Mouse (Mus musculus): ENCODE results near the gene Ifnar1.
"Not testable (repeated sequence)": the region's sequence is repeated elsewhere in the genome, so short reads cannot be mapped to it uniquely, and the experiment has no call there.

Ifnar1 gene

GRCm38 (mm10) chr16:91504701-91505100, 19.7 kb downstream of the Ifnar1 start:
- peak; percentile 65; the same call in 1 of the 2 replicates for ATAC-seq (ENCODE audit: low TSS enrichment)

GRCm38 (mm10) chr16:91505116-91505601, 20.1 kb downstream of the Ifnar1 start:
- peak; percentile 70 for ATAC-seq (ENCODE audit: low TSS enrichment)

- no peak for ATAC-seq (ENCODE audit: low TSS enrichment)
Observed at GRCm38 (mm10) chr16:91506396-91506795, 21.4 kb downstream of the Ifnar1 start.

- ATAC-seq (ENCODE audit: low TSS enrichment) = peak; percentile 83
Observed at GRCm38 (mm10) chr16:91512161-91512787, 27.2 kb downstream of the Ifnar1 start.

- ATAC-seq (ENCODE audit: low TSS enrichment) = no peak
Observed at GRCm38 (mm10) chr16:91513099-91513498, 28.1 kb downstream of the Ifnar1 start.

GRCm38 (mm10) chr16:91517020-91517419, 32.0 kb downstream of the Ifnar1 start:
- ATAC-seq (ENCODE audit: low TSS enrichment) = no peak

GRCm38 (mm10) chr16:91522040-91522439, 37.0 kb downstream of the Ifnar1 start:
- ATAC-seq (ENCODE audit: low TSS enrichment) = no peak

- ATAC-seq (ENCODE audit: low TSS enrichment) = no peak
Observed at GRCm38 (mm10) chr16:91522479-91523309, 37.7 kb downstream of the Ifnar1 start.

GRCm38 (mm10) chr16:91524206-91524605, 39.2 kb downstream of the Ifnar1 start:
- ATAC-seq (ENCODE audit: low TSS enrichment) = no peak

- ATAC-seq (ENCODE audit: low TSS enrichment) = no peak
Observed at GRCm38 (mm10) chr16:91526274-91526673, 41.2 kb downstream of the Ifnar1 start.

- no peak for ATAC-seq (ENCODE audit: low TSS enrichment)
Observed at GRCm38 (mm10) chr16:91527051-91527450, 42.0 kb downstream of the Ifnar1 start.

GRCm38 (mm10) chr16:91527500-91527899, 42.5 kb downstream of the Ifnar1 start:
- no peak for ATAC-seq (ENCODE audit: low TSS enrichment)

GRCm38 (mm10) chr16:91528578-91528977, 43.5 kb downstream of the Ifnar1 start:
- ATAC-seq (ENCODE audit: low TSS enrichment) = no peak

- not testable (repeated sequence) for ATAC-seq (ENCODE audit: low TSS enrichment)
Observed at GRCm38 (mm10) chr16:91530830-91531229, 45.8 kb downstream of the Ifnar1 start.

GRCm38 (mm10) chr16:91531856-91532255, 46.8 kb downstream of the Ifnar1 start:
- no peak for ATAC-seq (ENCODE audit: low TSS enrichment)

- no peak for ATAC-seq (ENCODE audit: low TSS enrichment)
Observed at GRCm38 (mm10) chr16:91532429-91532828, 47.4 kb downstream of the Ifnar1 start.

- peak; percentile 44; the same call in 1 of the 2 replicates for ATAC-seq (ENCODE audit: low TSS enrichment)
Observed at GRCm38 (mm10) chr16:91533097-91534001, 48.3 kb downstream of the Ifnar1 start.

- 0 out of 2 replicates have a peak, but pooled peaks have one; percentile 66 for ATAC-seq (ENCODE audit: low TSS enrichment)
Observed at GRCm38 (mm10) chr16:91534477-91534876, 49.4 kb downstream of the Ifnar1 start.

- ATAC-seq (ENCODE audit: low TSS enrichment) = no peak
Observed at GRCm38 (mm10) chr16:91534888-91535287, 49.9 kb downstream of the Ifnar1 start.

GRCm38 (mm10) chr16:91536372-91536771, 51.3 kb downstream of the Ifnar1 start:
- ATAC-seq (ENCODE audit: low TSS enrichment) = no peak

GRCm38 (mm10) chr16:91537065-91537464, 52.0 kb downstream of the Ifnar1 start:
- ATAC-seq (ENCODE audit: low TSS enrichment) = no peak

GRCm38 (mm10) chr16:91538051-91538450, 53.0 kb downstream of the Ifnar1 start:
- ATAC-seq (ENCODE audit: low TSS enrichment) = no peak
